Mouse (Mus musculus): ENCODE measurements around the gene Ctnnd2. TPM values are rescaled to one million over a fixed set of nuclear protein-coding genes. Genes with fewer than 3 reads are reported as not detected.

The Ctnnd2 gene
- polyA plus RNA-seq, 1 experiment from 2014 or later, result 0.83 TPM

- H3K4me2 ChIP-seq (ENCODE audit: low read depth, low read length), result no peak overlapping the region
- no peak for ATAC-seq (replicated peaks; ENCODE audit: extremely low read depth, insufficient read depth, low FRiP score)
- WGBS, result 80% methylated on average over 5 of the region's 5 CpGs
- H3K4me1 ChIP-seq (ENCODE audit: control insufficient read depth, insufficient read depth, low read length), result no peaks in the 10 kb centered on the region
- H3K27me3 ChIP-seq (ENCODE audit: control insufficient read depth, insufficient read depth, low read length), result no peaks in the 10 kb centered on the region
- H3K4me3 ChIP-seq (ENCODE audit: low read length), result no peak overlapping the region
- no peak overlapping the region for H3K27ac ChIP-seq (ENCODE audit: low read length)
- H3K9me3 ChIP-seq (replicated peaks; ENCODE audit: control insufficient read depth, low read length), result no peaks in the 10 kb centered on the region; the same call in 1 of the 2 replicates
- no peak overlapping the region for H3K9ac ChIP-seq (ENCODE audit: low read length)
- no peaks in the 10 kb centered on the region for H3K36me3 ChIP-seq (ENCODE audit: control insufficient read depth, insufficient read depth)
Measured at GRCm38 (mm10) chr15:30345754-30346153, 173.4 kb downstream of the Ctnnd2 start.

DNA sequence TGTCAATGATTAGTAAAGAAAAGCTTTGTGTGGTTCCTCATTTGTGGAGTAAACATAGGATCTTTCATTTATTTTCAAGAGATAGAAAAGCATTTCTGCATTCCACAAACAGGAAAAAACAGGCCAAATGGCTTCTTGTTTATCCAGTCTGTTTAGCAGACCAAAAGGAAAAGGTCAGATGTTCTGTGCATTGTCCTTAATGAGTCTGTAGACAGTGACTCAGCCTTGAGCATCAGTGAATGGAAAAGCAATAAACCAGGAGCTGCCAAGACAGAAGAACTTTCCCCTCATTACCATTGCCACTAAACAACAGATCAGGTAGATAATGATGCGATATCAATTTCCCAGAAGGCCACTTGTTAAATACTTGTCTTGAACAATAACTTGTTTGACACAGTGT, 192.1 kb downstream of the Ctnnd2 start:
- H3K27ac ChIP-seq (ENCODE audit: low read length), result no peak overlapping the region
- ATAC-seq (replicated peaks; ENCODE audit: extremely low read depth, insufficient read depth, low FRiP score), result no peak
- 77% methylated on average over 1 of the region's 1 CpGs for WGBS
- H3K36me3 ChIP-seq (ENCODE audit: control insufficient read depth, insufficient read depth), result no peaks in the 10 kb centered on the region
- H3K4me1 ChIP-seq (ENCODE audit: control insufficient read depth, insufficient read depth, low read length), result no peaks in the 10 kb centered on the region
- no peak overlapping the region for H3K4me3 ChIP-seq (ENCODE audit: low read length)
- H3K4me2 ChIP-seq (ENCODE audit: low read depth, low read length), result no peak overlapping the region
- H3K9ac ChIP-seq (ENCODE audit: low read length), result no peak overlapping the region
- H3K9me3 ChIP-seq (replicated peaks; ENCODE audit: control insufficient read depth, low read length), result no peaks in the 10 kb centered on the region
- H3K27me3 ChIP-seq (ENCODE audit: control insufficient read depth, insufficient read depth, low read length), result no peaks in the 10 kb centered on the region

GRCm38 (mm10) chr15:30369997-30370396, 197.6 kb downstream of the Ctnnd2 start:
- no peak overlapping the region for H3K4me3 ChIP-seq (ENCODE audit: low read length)
- H3K36me3 ChIP-seq (ENCODE audit: control insufficient read depth, insufficient read depth), result no peaks in the 10 kb centered on the region
- 72% methylated on average over 7 of the region's 7 CpGs for WGBS
- no peak for ATAC-seq (replicated peaks; ENCODE audit: extremely low read depth, insufficient read depth, low FRiP score)
- H3K4me1 ChIP-seq (ENCODE audit: control insufficient read depth, insufficient read depth, low read length), result no peaks in the 10 kb centered on the region
- no peaks in the 10 kb centered on the region for H3K9me3 ChIP-seq (replicated peaks; ENCODE audit: control insufficient read depth, low read length)
- H3K9ac ChIP-seq (ENCODE audit: low read length), result no peak overlapping the region
- H3K4me2 ChIP-seq (ENCODE audit: low read depth, low read length), result no peak overlapping the region
- no peaks in the 10 kb centered on the region for H3K27me3 ChIP-seq (ENCODE audit: control insufficient read depth, insufficient read depth, low read length)
- H3K27ac ChIP-seq (ENCODE audit: low read length), result no peak overlapping the region

GRCm38 (mm10) chr15:30371151-30371550, 198.8 kb downstream of the Ctnnd2 start:
- Histone ChIP-seq H3K4me3 (ENCODE audit: low read length) (no peak overlapping the region), H3K9me3 (replicated peaks; ENCODE audit: control insufficient read depth, low read length) (no peaks in the 10 kb centered on the region), H3K4me2 (ENCODE audit: low read depth, low read length) (no peak overlapping the region), H3K4me1 (ENCODE audit: control insufficient read depth, insufficient read depth, low read length) (no peaks in the 10 kb centered on the region), H3K9ac (ENCODE audit: low read length) (no peak overlapping the region), H3K36me3 (ENCODE audit: control insufficient read depth, insufficient read depth) (no peaks in the 10 kb centered on the region), H3K27ac (ENCODE audit: low read length) (no peak overlapping the region), H3K27me3 (ENCODE audit: control insufficient read depth, insufficient read depth, low read length) (no peaks in the 10 kb centered on the region)
- no peak for ATAC-seq (replicated peaks; ENCODE audit: extremely low read depth, insufficient read depth, low FRiP score)
- 78% methylated on average over 2 of the region's 2 CpGs for WGBS

GRCm38 (mm10) chr15:30373654-30374215, 201.3 kb downstream of the Ctnnd2 start:
- 78% methylated on average over 6 of the region's 6 CpGs for WGBS
- Histone ChIP-seq H3K4me1 (ENCODE audit: control insufficient read depth, insufficient read depth, low read length) (no peaks in the 10 kb centered on the region), H3K27ac (ENCODE audit: low read length) (no peak overlapping the region), H3K27me3 (ENCODE audit: control insufficient read depth, insufficient read depth, low read length) (no peaks in the 10 kb centered on the region), H3K36me3 (ENCODE audit: control insufficient read depth, insufficient read depth) (no peaks in the 10 kb centered on the region), H3K4me2 (ENCODE audit: low read depth, low read length) (no peak overlapping the region), H3K9ac (ENCODE audit: low read length) (no peak overlapping the region), H3K4me3 (ENCODE audit: low read length) (no peak overlapping the region), H3K9me3 (replicated peaks; ENCODE audit: control insufficient read depth, low read length) (no peaks in the 10 kb centered on the region)
- no peak for ATAC-seq (replicated peaks; ENCODE audit: extremely low read depth, insufficient read depth, low FRiP score)

- WGBS, result 87% methylated on average over 5 of the region's 5 CpGs
- Histone ChIP-seq H3K4me3 (ENCODE audit: low read length) (no peak overlapping the region), H3K27ac (ENCODE audit: low read length) (no peak overlapping the region), H3K27me3 (ENCODE audit: control insufficient read depth, insufficient read depth, low read length) (no peaks in the 10 kb centered on the region), H3K4me1 (ENCODE audit: control insufficient read depth, insufficient read depth, low read length) (no peaks in the 10 kb centered on the region), H3K9me3 (replicated peaks; ENCODE audit: control insufficient read depth, low read length) (no peaks in the 10 kb centered on the region), H3K9ac (ENCODE audit: low read length) (no peak overlapping the region), H3K4me2 (ENCODE audit: low read depth, low read length) (no peak overlapping the region), H3K36me3 (ENCODE audit: control insufficient read depth, insufficient read depth) (no peaks in the 10 kb centered on the region)
- no peak for ATAC-seq (replicated peaks; ENCODE audit: extremely low read depth, insufficient read depth, low FRiP score)
Measured at GRCm38 (mm10) chr15:30374907-30375306, 202.5 kb downstream of the Ctnnd2 start.

GRCm38 (mm10) chr15:30383075-30383842, 210.9 kb downstream of the Ctnnd2 start:
- Histone ChIP-seq H3K36me3 (ENCODE audit: control insufficient read depth, insufficient read depth) (no peaks in the 10 kb centered on the region), H3K4me2 (ENCODE audit: low read depth, low read length) (no peak overlapping the region; the same call in 1 of the 2 replicates), H3K4me3 (ENCODE audit: low read length) (no peak overlapping the region), H3K27ac (ENCODE audit: low read length) (no peak overlapping the region), H3K9me3 (replicated peaks; ENCODE audit: control insufficient read depth, low read length) (no peaks in the 10 kb centered on the region), H3K4me1 (ENCODE audit: control insufficient read depth, insufficient read depth, low read length) (0 out of 2 replicates have a peak, but pooled peaks cover 3% of the 10 kb centered on the region), H3K27me3 (ENCODE audit: control insufficient read depth, insufficient read depth, low read length) (no peaks in the 10 kb centered on the region), H3K9ac (ENCODE audit: low read length) (no peak overlapping the region)
- ATAC-seq (replicated peaks; ENCODE audit: extremely low read depth, insufficient read depth, low FRiP score), result no peak
- 22% methylated on average over 9 of the region's 9 CpGs for WGBS

- no peaks in the 10 kb centered on the region for H3K9me3 ChIP-seq (replicated peaks; ENCODE audit: control insufficient read depth, low read length)
- H3K36me3 ChIP-seq (ENCODE audit: control insufficient read depth, insufficient read depth), result no peaks in the 10 kb centered on the region
- WGBS, result 76% methylated on average over 5 of the region's 5 CpGs
- H3K4me2 ChIP-seq (ENCODE audit: low read depth, low read length), result no peak overlapping the region
- no peak for ATAC-seq (replicated peaks; ENCODE audit: extremely low read depth, insufficient read depth, low FRiP score)
- 0 out of 2 replicates have a peak, but pooled peaks cover 3% of the 10 kb centered on the region for H3K4me1 ChIP-seq (ENCODE audit: control insufficient read depth, insufficient read depth, low read length)
- H3K27me3 ChIP-seq (ENCODE audit: control insufficient read depth, insufficient read depth, low read length), result no peaks in the 10 kb centered on the region
- H3K27ac ChIP-seq (ENCODE audit: low read length), result no peak overlapping the region
- no peak overlapping the region for H3K9ac ChIP-seq (ENCODE audit: low read length)
- H3K4me3 ChIP-seq (ENCODE audit: low read length), result no peak overlapping the region
Measured at GRCm38 (mm10) chr15:30384386-30384785, 212.0 kb downstream of the Ctnnd2 start.

DNA sequence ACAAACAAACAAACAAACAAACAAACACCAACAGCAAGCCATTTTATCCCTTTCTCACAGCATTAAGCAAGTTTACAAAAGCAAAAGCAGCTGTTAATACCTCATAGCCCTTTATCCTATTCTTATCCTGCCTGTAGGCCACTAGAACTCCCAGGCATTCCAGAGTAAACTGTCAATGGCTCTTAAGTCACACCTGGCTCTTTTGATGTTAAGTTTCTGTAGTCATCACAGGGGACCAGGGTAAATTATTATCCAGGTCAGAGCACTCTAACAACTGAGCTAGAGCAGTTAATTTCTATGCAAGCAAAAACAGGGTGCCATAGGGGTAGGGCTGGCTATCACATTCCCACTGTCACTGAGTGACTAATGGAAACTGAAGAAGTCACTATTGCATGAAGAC, 214.1 kb downstream of the Ctnnd2 start:
- no peak overlapping the region for H3K27ac ChIP-seq (ENCODE audit: low read length)
- no peak for ATAC-seq (replicated peaks; ENCODE audit: extremely low read depth, insufficient read depth, low FRiP score)
- H3K4me1 ChIP-seq (ENCODE audit: control insufficient read depth, insufficient read depth, low read length), result 0 out of 2 replicates have a peak, but pooled peaks cover 3% of the 10 kb centered on the region

More for the DNA sequence above, 214.1 kb downstream of the Ctnnd2 start:
- H3K27me3 ChIP-seq (ENCODE audit: control insufficient read depth, insufficient read depth, low read length), result no peaks in the 10 kb centered on the region
- no peak overlapping the region for H3K9ac ChIP-seq (ENCODE audit: low read length)
- no peaks in the 10 kb centered on the region for H3K9me3 ChIP-seq (replicated peaks; ENCODE audit: control insufficient read depth, low read length)
- H3K36me3 ChIP-seq (ENCODE audit: control insufficient read depth, insufficient read depth), result no peaks in the 10 kb centered on the region
- no peak overlapping the region for H3K4me2 ChIP-seq (ENCODE audit: low read depth, low read length)
- H3K4me3 ChIP-seq (ENCODE audit: low read length), result no peak overlapping the region

All from heart, embryonic 16.5 days (tissue).